Mouse (Mus musculus): Measurements from ENCODE around the gene Olfr1209. TPM values are rescaled to one million over a fixed set of nuclear protein-coding genes. Genes with fewer than 3 reads are reported as not detected.

The Olfr1209 gene
- polyA plus RNA-seq (2015; fragmentation: Nextera tagmentation; extraction: Ambion mirVana), result not detected in 2 replicates

- ATAC-seq (replicated peaks; ENCODE audit: low FRiP score, low read depth), result no peak
Measured at GRCm38 (mm10) chr2:88915057-88915456, at the start of gene Olfr1209. Olfr1209 (minus strand) TSS chr2:88915157.

DNA sequence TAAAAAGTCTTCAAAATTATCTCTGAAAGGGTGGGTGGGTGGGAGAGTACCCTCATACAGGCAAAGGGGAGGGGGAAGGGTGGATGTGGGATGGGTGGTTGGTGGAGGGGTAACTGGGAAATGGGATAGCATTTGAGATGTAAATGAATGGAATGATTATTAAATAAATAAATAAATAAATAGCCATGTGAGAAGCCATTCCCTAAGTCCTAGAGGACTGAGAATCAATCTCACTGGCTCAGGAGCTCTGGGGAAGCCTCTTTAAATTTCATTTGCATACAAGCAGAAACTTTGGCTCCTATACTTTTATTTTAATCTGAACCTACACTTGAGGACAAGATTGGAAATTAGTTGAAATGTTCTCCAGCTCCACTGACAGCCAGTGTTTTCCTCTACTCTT, 38.7 kb upstream of the Olfr1209 start, which contains the start of gene Olfr1212:
TSS of gene Olfr1212 (plus strand) at position 301 of the 400 bp plus-strand sequence.
- H3K4me3 ChIP-seq (replicated peaks; ENCODE audit: low read depth, low read length), result no peak within 1 kb of the TSS
- no peaks in the 10 kb centered on the region for H3K4me1 ChIP-seq (replicated peaks; ENCODE audit: insufficient read depth, low read length)
- TF ChIP-seq CTCF (IDR thresholded peaks at IDR 0.05; ENCODE audit: low read depth), result no peak
- H3K9ac ChIP-seq (ENCODE audit: low read depth, low read length), result no peak within 1 kb of the TSS
- no peak for DNase-seq (ENCODE audit: low spot score)
- no peaks in the 10 kb centered on the region for H3K36me3 ChIP-seq (ENCODE audit: insufficient read depth, low read length)
- no peak for ATAC-seq (replicated peaks; ENCODE audit: low FRiP score, low read depth)
- H3K9me3 ChIP-seq (replicated peaks; ENCODE audit: low read length), result no peaks in the 10 kb centered on the region
- no peak within 1 kb of the TSS for H3K27ac ChIP-seq
- no peak within 1 kb of the TSS for H3K4me2 ChIP-seq (ENCODE audit: low read length)
- no peaks in the 10 kb centered on the region for H3K27me3 ChIP-seq (ENCODE audit: insufficient read depth, low read length)

More at GRCm38 (mm10) chr2:88915057-88915456, at the start of gene Olfr1209:
- TF ChIP-seq CTCF (IDR thresholded peaks at IDR 0.05; ENCODE audit: low read depth), result no peak
- H3K27ac ChIP-seq, result no peak within 1 kb of the TSS
- H3K9ac ChIP-seq (ENCODE audit: low read depth, low read length), result no peak within 1 kb of the TSS
- DNase-seq (ENCODE audit: low spot score), result no peak
- 88% methylated on average over 3 of the region's 3 CpGs for WGBS
- no peaks in the 10 kb centered on the region for H3K36me3 ChIP-seq (ENCODE audit: insufficient read depth, low read length)
- H3K9me3 ChIP-seq (replicated peaks; ENCODE audit: low read length), result no peaks in the 10 kb centered on the region
- H3K4me2 ChIP-seq (ENCODE audit: low read length), result no peak within 1 kb of the TSS
- H3K4me1 ChIP-seq (replicated peaks; ENCODE audit: insufficient read depth, low read length), result no peaks in the 10 kb centered on the region
- no peak within 1 kb of the TSS for H3K4me3 ChIP-seq (replicated peaks; ENCODE audit: low read depth, low read length)
- H3K27me3 ChIP-seq (ENCODE audit: insufficient read depth, low read length), result no peaks in the 10 kb centered on the region

GRCm38 (mm10) chr2:88938011-88938410, 23.1 kb upstream of the Olfr1209 start, which contains the start of gene Olfr1211:
Olfr1211 (minus strand) TSS chr2:88938111.
- Histone ChIP-seq H3K27ac (no peak within 1 kb of the TSS), H3K9me3 (replicated peaks; ENCODE audit: low read length) (no peaks in the 10 kb centered on the region), H3K9ac (ENCODE audit: low read depth, low read length) (no peak within 1 kb of the TSS), H3K36me3 (ENCODE audit: insufficient read depth, low read length) (no peaks in the 10 kb centered on the region), H3K27me3 (ENCODE audit: insufficient read depth, low read length) (no peaks in the 10 kb centered on the region), H3K4me1 (replicated peaks; ENCODE audit: insufficient read depth, low read length) (no peaks in the 10 kb centered on the region), H3K4me2 (ENCODE audit: low read length) (no peak within 1 kb of the TSS), H3K4me3 (replicated peaks; ENCODE audit: low read depth, low read length) (no peak within 1 kb of the TSS)
- DNase-seq (ENCODE audit: low spot score) (no peak), ATAC-seq (replicated peaks; ENCODE audit: low FRiP score, low read depth) (no peak)
- WGBS, result 78% methylated on average over 1 of the region's 1 CpGs
- TF ChIP-seq CTCF (IDR thresholded peaks at IDR 0.05; ENCODE audit: low read depth), result no peak

DNA sequence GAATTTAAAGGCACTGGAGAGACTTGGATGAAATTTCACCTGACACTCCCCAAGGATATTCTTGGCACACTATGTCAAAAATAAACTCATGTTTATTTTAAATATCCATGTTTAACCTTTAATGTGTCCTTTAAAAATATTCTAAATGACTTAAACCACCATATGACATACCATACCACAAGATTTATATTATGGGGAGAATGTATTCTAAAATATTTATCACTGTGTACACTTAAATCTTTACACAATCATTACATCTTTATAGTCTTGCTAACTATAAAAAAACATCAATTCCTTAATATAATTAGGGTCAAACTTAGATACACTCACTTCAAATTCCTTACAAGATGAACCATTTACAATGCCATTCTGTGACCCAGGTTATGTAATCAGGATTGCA, 12.7 kb downstream of the Olfr1209 start, which contains the start of gene Olfr1208:
TSS of gene Olfr1208 (minus strand) at position 101 of the 400 bp plus-strand sequence.
- Histone ChIP-seq H3K9me3 (replicated peaks; ENCODE audit: low read length) (no peaks in the 10 kb centered on the region), H3K27me3 (ENCODE audit: insufficient read depth, low read length) (no peaks in the 10 kb centered on the region), H3K27ac (no peak within 1 kb of the TSS), H3K4me2 (ENCODE audit: low read length) (no peak within 1 kb of the TSS), H3K36me3 (ENCODE audit: insufficient read depth, low read length) (no peaks in the 10 kb centered on the region), H3K9ac (ENCODE audit: low read depth, low read length) (no peak within 1 kb of the TSS), H3K4me1 (replicated peaks; ENCODE audit: insufficient read depth, low read length) (no peaks in the 10 kb centered on the region), H3K4me3 (replicated peaks; ENCODE audit: low read depth, low read length) (no peak within 1 kb of the TSS)
- ATAC-seq (replicated peaks; ENCODE audit: low FRiP score, low read depth) (no peak), DNase-seq (ENCODE audit: low spot score) (no peak)
- no peak for TF ChIP-seq CTCF (IDR thresholded peaks at IDR 0.05; ENCODE audit: low read depth)

DNA sequence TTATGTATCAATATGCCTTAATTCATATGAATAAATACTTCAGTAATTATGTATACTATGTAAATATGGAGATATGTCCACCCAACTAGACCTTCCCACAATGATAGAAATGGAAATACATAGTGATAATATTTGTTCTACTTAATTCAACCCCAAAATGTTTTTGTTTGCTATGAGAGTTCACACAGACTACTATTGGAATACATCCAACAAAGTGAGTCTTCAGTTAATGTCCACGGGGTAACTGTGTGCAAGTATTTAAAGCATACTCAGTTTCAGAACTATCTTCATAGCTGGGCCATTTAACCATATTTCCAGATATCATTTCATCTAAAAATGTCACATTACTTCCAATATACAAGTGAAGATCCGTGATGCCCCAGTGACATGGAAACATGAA, 52.0 kb downstream of the Olfr1209 start, which contains the start of gene Olfr1206:
TSS of gene Olfr1206 (plus strand) at position 301 of the 400 bp plus-strand sequence.
- no peaks in the 10 kb centered on the region for H3K9me3 ChIP-seq (replicated peaks; ENCODE audit: low read length)
- no peak within 1 kb of the TSS for H3K4me2 ChIP-seq (ENCODE audit: low read length)
- WGBS, result 81% methylated on average over 2 of the region's 2 CpGs
- no peak within 1 kb of the TSS for H3K27ac ChIP-seq
- no peak for ATAC-seq (replicated peaks; ENCODE audit: low FRiP score, low read depth)
- no peak for DNase-seq (ENCODE audit: low spot score)
- H3K36me3 ChIP-seq (ENCODE audit: insufficient read depth, low read length), result no peaks in the 10 kb centered on the region
- no peaks in the 10 kb centered on the region for H3K4me1 ChIP-seq (replicated peaks; ENCODE audit: insufficient read depth, low read length)
- no peak within 1 kb of the TSS for H3K4me3 ChIP-seq (replicated peaks; ENCODE audit: low read depth, low read length)
- H3K9ac ChIP-seq (ENCODE audit: low read depth, low read length), result no peak within 1 kb of the TSS
- TF ChIP-seq CTCF (IDR thresholded peaks at IDR 0.05; ENCODE audit: low read depth), result no peak
- H3K27me3 ChIP-seq (ENCODE audit: insufficient read depth, low read length), result no peaks in the 10 kb centered on the region

Other genes starting within 250 kb of the Olfr1209 start
- not detected in 2 replicates for gene Olfr1193, start 239.5 kb downstream of the Olfr1209 start, polyA plus RNA-seq (2015; fragmentation: Nextera tagmentation; extraction: Ambion mirVana)
- gene Olfr1195, start 226.0 kb downstream of the Olfr1209 start, polyA plus RNA-seq (2015; fragmentation: Nextera tagmentation; extraction: Ambion mirVana), result not detected in 2 replicates
- not detected in 2 replicates for gene Olfr1196, start 210.6 kb downstream of the Olfr1209 start, polyA plus RNA-seq (2015; fragmentation: Nextera tagmentation; extraction: Ambion mirVana)
- gene Olfr1197, start 182.8 kb downstream of the Olfr1209 start, polyA plus RNA-seq (2015; fragmentation: Nextera tagmentation; extraction: Ambion mirVana), result not detected in 2 replicates
- not detected in 2 replicates for gene Olfr1198, start 163.8 kb downstream of the Olfr1209 start, polyA plus RNA-seq (2015; fragmentation: Nextera tagmentation; extraction: Ambion mirVana)
- not detected in 2 replicates for gene Olfr1199, start 154.7 kb downstream of the Olfr1209 start, polyA plus RNA-seq (2015; fragmentation: Nextera tagmentation; extraction: Ambion mirVana)
- not detected in 2 replicates for gene Olfr1200, start 144.7 kb downstream of the Olfr1209 start, polyA plus RNA-seq (2015; fragmentation: Nextera tagmentation; extraction: Ambion mirVana)
- not detected in 2 replicates for gene Olfr1201, start 122.1 kb downstream of the Olfr1209 start, polyA plus RNA-seq (2015; fragmentation: Nextera tagmentation; extraction: Ambion mirVana)
- not detected in 2 replicates for gene Olfr1202, start 100.7 kb downstream of the Olfr1209 start, polyA plus RNA-seq (2015; fragmentation: Nextera tagmentation; extraction: Ambion mirVana)
- gene Olfr1205, start 85.4 kb downstream of the Olfr1209 start, polyA plus RNA-seq (2015; fragmentation: Nextera tagmentation; extraction: Ambion mirVana), result not detected in 2 replicates
- gene Olfr1204, start 65.9 kb downstream of the Olfr1209 start, polyA plus RNA-seq (2015; fragmentation: Nextera tagmentation; extraction: Ambion mirVana), result not detected in 2 replicates
- not detected in 2 replicates for gene Olfr1206, start 51.9 kb downstream of the Olfr1209 start, polyA plus RNA-seq (2015; fragmentation: Nextera tagmentation; extraction: Ambion mirVana)
- not detected in 2 replicates for gene Olfr1208, start 12.8 kb downstream of the Olfr1209 start, polyA plus RNA-seq (2015; fragmentation: Nextera tagmentation; extraction: Ambion mirVana)
- not detected in 2 replicates for gene Olfr1211, start 23.0 kb upstream of the Olfr1209 start, polyA plus RNA-seq (2015; fragmentation: Nextera tagmentation; extraction: Ambion mirVana)
- gene Olfr1212, start 38.8 kb upstream of the Olfr1209 start, polyA plus RNA-seq (2015; fragmentation: Nextera tagmentation; extraction: Ambion mirVana), result not detected in 2 replicates
- gene Gm13762, start 65.1 kb upstream of the Olfr1209 start, polyA plus RNA-seq (2015; fragmentation: Nextera tagmentation; extraction: Ambion mirVana), result not detected in 2 replicates
- not detected in 2 replicates for gene Olfr1214, start 77.5 kb upstream of the Olfr1209 start, polyA plus RNA-seq (2015; fragmentation: Nextera tagmentation; extraction: Ambion mirVana)
- not detected in 2 replicates for gene Olfr1215, start 91.8 kb upstream of the Olfr1209 start, polyA plus RNA-seq (2015; fragmentation: Nextera tagmentation; extraction: Ambion mirVana)
- gene Olfr1216, start 103.2 kb upstream of the Olfr1209 start, polyA plus RNA-seq (2015; fragmentation: Nextera tagmentation; extraction: Ambion mirVana), result not detected in 2 replicates
- not detected in 2 replicates for gene Olfr1217, start 116.9 kb upstream of the Olfr1209 start, polyA plus RNA-seq (2015; fragmentation: Nextera tagmentation; extraction: Ambion mirVana)
- not detected in 2 replicates for gene Olfr1218, start 146.0 kb upstream of the Olfr1209 start, polyA plus RNA-seq (2015; fragmentation: Nextera tagmentation; extraction: Ambion mirVana)
- not detected in 2 replicates for gene Olfr1219, start 168.4 kb upstream of the Olfr1209 start, polyA plus RNA-seq (2015; fragmentation: Nextera tagmentation; extraction: Ambion mirVana)
- not detected in 2 replicates for gene Olfr1220, start 191.7 kb upstream of the Olfr1209 start, polyA plus RNA-seq (2015; fragmentation: Nextera tagmentation; extraction: Ambion mirVana)
- gene Olfr1221, start 202.1 kb upstream of the Olfr1209 start, polyA plus RNA-seq (2015; fragmentation: Nextera tagmentation; extraction: Ambion mirVana), result not detected in 2 replicates
- not detected in 2 replicates for gene Olfr1222, start 217.9 kb upstream of the Olfr1209 start, polyA plus RNA-seq (2015; fragmentation: Nextera tagmentation; extraction: Ambion mirVana)
- gene Olfr1223, start 236.4 kb upstream of the Olfr1209 start, polyA plus RNA-seq (2015; fragmentation: Nextera tagmentation; extraction: Ambion mirVana), result not detected in 2 replicates
- not detected in 2 replicates for gene Olfr1224-ps1, start 248.9 kb upstream of the Olfr1209 start, polyA plus RNA-seq (2015; fragmentation: Nextera tagmentation; extraction: Ambion mirVana)